Mouse (Mus musculus) liver, adult 2 months (tissue): Measurements from ENCODE around the gene Epb41l1. TPM values are rescaled to one million over a fixed set of nuclear protein-coding genes. Genes with fewer than 3 reads are reported as not detected.

Experiments
- DNase-seq: peaks from one replicate; pipeline ENCODE4 v3.0.0-alpha.2; 2011; ENCODE audit warnings: low read depth, low spot score; ENCODE audit errors: extremely low read depth
- H3K27ac ChIP-seq: fragments of 200-500 bp; replicated peaks from 2 replicates; pipeline ENCODE4 v1.5.1; 2012; ENCODE audit warnings: low read depth, mild to moderate bottlenecking, control low read depth, inconsistent platforms, low read length; ENCODE audit not compliant: insufficient read depth
- H3K27me3 ChIP-seq: fragments of 200-500 bp; 2 replicates; pipeline ENCODE4 v1.6.1; 2012; ENCODE audit warnings: mild to moderate bottlenecking, moderate library complexity, low read length, inconsistent platforms; ENCODE audit not compliant: control insufficient read depth, insufficient read depth
- H3K36me3 ChIP-seq: fragments of 200-500 bp; 2 replicates; pipeline ENCODE4 v1.6.1; 2012; ENCODE audit warnings: low read length, inconsistent platforms; ENCODE audit not compliant: control insufficient read depth, insufficient read depth
- H3K4me1 ChIP-seq: fragments of 200-500 bp; 2 replicates; pipeline ENCODE4 v1.6.1; 2011; ENCODE audit warnings: low read length; ENCODE audit not compliant: control insufficient read depth, insufficient read depth
- H3K4me3 ChIP-seq: fragments of 200-500 bp; 2 replicates; pipeline ENCODE4 v1.5.1; 2011; ENCODE audit warnings: low read depth, mild to moderate bottlenecking, control low read depth, low read length, moderate library complexity; ENCODE audit not compliant: insufficient read depth
- H3K79me2 ChIP-seq: fragments of 200-500 bp; 2 replicates; pipeline ENCODE4 v1.6.1; 2012; ENCODE audit warnings: inconsistent platforms, mild to moderate bottlenecking, low read length, moderate library complexity; ENCODE audit not compliant: control insufficient read depth, insufficient read depth
- H3K9ac ChIP-seq: fragments of 200-500 bp; 2 replicates; pipeline ENCODE4 v1.6.1; 2012; ENCODE audit warnings: low read depth, mild to moderate bottlenecking, control low read depth, inconsistent platforms, low read length
- CTCF ChIP-seq: fragments of 200-500 bp; IDR thresholded peaks from 2 replicates; pipeline ENCODE4 v1.5.1; 2011; ENCODE audit warnings: low read depth, low read length, control low read depth
- POLR2A ChIP-seq: fragments of 200-500 bp; IDR thresholded peaks from 2 replicates; pipeline ENCODE4 v1.6.1; 2011; ENCODE audit warnings: low read length, control low read depth; ENCODE audit not compliant: insufficient read depth; ENCODE audit errors: extremely low read depth
- WGBS: fragments of 180-500 bp; shearing (Covaris S2); methylation state at CpG from one replicate; pipeline ENCODE4 v1.1.7; 2018; 5-methylcytosine and 5-hydroxymethylcytosine counted together
- polyA plus RNA-seq: library from polyadenylated mRNA; depleted of rRNA; stranded (reverse); fragments of >200 nt; gene quantifications from 2 replicates; pipeline ENCODE4 v1.2.3, GENCODE M21; 2012
- total RNA-seq: library from RNA; depleted of rRNA; stranded (reverse); fragments of >200 nt; gene quantifications from 2 replicates; pipeline ENCODE4 v1.2.3, GENCODE M21; 2014

Epb41l1 gene
- total and polyA plus RNA-seq, 2 experiments = 1.1 to 1.2 TPM

GRCm38 (mm10) chr2:156486086-156486751 lies 65.5 kb downstream of the Epb41l1 start:
- no peak overlapping the region for H3K27ac ChIP-seq

GRCm38 (mm10) chr2:156487589-156488160 lies 67.0 kb downstream of the Epb41l1 start:
- no peaks in the 10 kb centered on the region for H3K27me3 ChIP-seq
- H3K9ac ChIP-seq = no peak overlapping the region
- no peak overlapping the region for H3K4me3 ChIP-seq
- 77% methylated on average over 10 of the region's 10 CpGs for WGBS
- H3K36me3 ChIP-seq = no peaks in the 10 kb centered on the region
- H3K79me2 ChIP-seq = no peaks in the 10 kb centered on the region
- H3K4me1 ChIP-seq = no peaks in the 10 kb centered on the region
- no peak for TF ChIP-seq CTCF
- no peak for TF ChIP-seq POLR2A
- H3K27ac ChIP-seq = no peak overlapping the region
- no peak for DNase-seq

More at GRCm38 (mm10) chr2:156486086-156486751, 65.5 kb downstream of the Epb41l1 start:
- no peak overlapping the region for H3K4me3 ChIP-seq
- H3K27me3 ChIP-seq = no peaks in the 10 kb centered on the region
- H3K4me1 ChIP-seq = no peaks in the 10 kb centered on the region
- TF ChIP-seq CTCF (no peak), POLR2A (no peak)
- no peaks in the 10 kb centered on the region for H3K36me3 ChIP-seq
- H3K79me2 ChIP-seq = no peaks in the 10 kb centered on the region
- 50% methylated on average over 12 of the region's 12 CpGs for WGBS
- peak; percentile 87 for DNase-seq
- H3K9ac ChIP-seq = no peak overlapping the region

GRCm38 (mm10) chr2:156488166-156488814 lies 67.6 kb downstream of the Epb41l1 start:
- H3K27me3 ChIP-seq = no peaks in the 10 kb centered on the region

GRCm38 (mm10) chr2:156490176-156490575 lies 69.5 kb downstream of the Epb41l1 start:
- 71% methylated on average over 11 of the region's 11 CpGs for WGBS
- no peak overlapping the region for H3K9ac ChIP-seq
- DNase-seq = no peak

More at GRCm38 (mm10) chr2:156488166-156488814, 67.6 kb downstream of the Epb41l1 start:
- H3K27ac ChIP-seq = no peak overlapping the region
- no peak for DNase-seq
- no peaks in the 10 kb centered on the region for H3K79me2 ChIP-seq
- no peak overlapping the region for H3K4me3 ChIP-seq
- 89% methylated on average over 8 of the region's 8 CpGs for WGBS
- no peak for TF ChIP-seq POLR2A
- no peak for TF ChIP-seq CTCF
- no peaks in the 10 kb centered on the region for H3K4me1 ChIP-seq
- H3K36me3 ChIP-seq = no peaks in the 10 kb centered on the region
- no peak overlapping the region for H3K9ac ChIP-seq

GRCm38 (mm10) chr2:156491796-156492195 lies 71.1 kb downstream of the Epb41l1 start:
- H3K9ac ChIP-seq = no peak overlapping the region
- no peak overlapping the region for H3K27ac ChIP-seq
- H3K4me1 ChIP-seq = no peaks in the 10 kb centered on the region
- WGBS = 85% methylated on average over 5 of the region's 5 CpGs
- no peaks in the 10 kb centered on the region for H3K79me2 ChIP-seq
- DNase-seq = no peak
- H3K4me3 ChIP-seq = no peak overlapping the region
- H3K27me3 ChIP-seq = no peaks in the 10 kb centered on the region
- TF ChIP-seq POLR2A (no peak), CTCF (no peak)
- no peaks in the 10 kb centered on the region for H3K36me3 ChIP-seq

More at GRCm38 (mm10) chr2:156490176-156490575, 69.5 kb downstream of the Epb41l1 start:
- Histone ChIP-seq H3K36me3 (no peaks in the 10 kb centered on the region), H3K4me1 (no peaks in the 10 kb centered on the region), H3K27ac (no peak overlapping the region), H3K27me3 (no peaks in the 10 kb centered on the region), H3K4me3 (no peak overlapping the region), H3K79me2 (no peaks in the 10 kb centered on the region)
- TF ChIP-seq CTCF (no peak), POLR2A (no peak)

GRCm38 (mm10) chr2:156493766-156494165 lies 73.1 kb downstream of the Epb41l1 start:
- Histone ChIP-seq H3K79me2 (no peaks in the 10 kb centered on the region), H3K36me3 (no peaks in the 10 kb centered on the region), H3K9ac (no peak overlapping the region), H3K27ac (no peak overlapping the region), H3K27me3 (no peaks in the 10 kb centered on the region), H3K4me3 (no peak overlapping the region), H3K4me1 (no peaks in the 10 kb centered on the region)
- 77% methylated on average over 9 of the region's 9 CpGs for WGBS
- DNase-seq = no peak
- TF ChIP-seq CTCF = no peak
- TF ChIP-seq POLR2A = no peak
